Mouse (Mus musculus) heart, adult 2 months (tissue): ENCODE measurements at regions not wholly inside any gene's neighbourhood (a gene's known extent, or its start where the extent isn't known, plus 50 kb on each side); places are given as distances from the start of the nearest gene placed in this dataset.

ENCODE experiments used
- EP300 ChIP-seq: fragments of 200-500 bp; IDR thresholded peaks from 2 replicates; pipeline ENCODE4 v1.6.1; 2011; ENCODE audit warnings: low read depth, low read length, control low read depth; ENCODE audit not compliant: insufficient read depth
- POLR2A ChIP-seq: fragments of 200-500 bp; IDR thresholded peaks from 2 replicates; pipeline ENCODE4 v1.6.1; 2011; ENCODE audit warnings: mild to moderate bottlenecking, low read depth, low read length, control low read depth; ENCODE audit not compliant: insufficient read depth

GRCm38 (mm10) chr4:12620756-12621270, 449.0 kb upstream of the Fam92a start:
- TF ChIP-seq POLR2A (no peak), EP300 (no peak)
